Mouse (Mus musculus): ENCODE results near the gene Aifm3.
"Not testable (repeated sequence)": the region's sequence is repeated elsewhere in the genome, so short reads cannot be mapped to it uniquely, and the experiment has no call there.

Gene Aifm3

DNA sequence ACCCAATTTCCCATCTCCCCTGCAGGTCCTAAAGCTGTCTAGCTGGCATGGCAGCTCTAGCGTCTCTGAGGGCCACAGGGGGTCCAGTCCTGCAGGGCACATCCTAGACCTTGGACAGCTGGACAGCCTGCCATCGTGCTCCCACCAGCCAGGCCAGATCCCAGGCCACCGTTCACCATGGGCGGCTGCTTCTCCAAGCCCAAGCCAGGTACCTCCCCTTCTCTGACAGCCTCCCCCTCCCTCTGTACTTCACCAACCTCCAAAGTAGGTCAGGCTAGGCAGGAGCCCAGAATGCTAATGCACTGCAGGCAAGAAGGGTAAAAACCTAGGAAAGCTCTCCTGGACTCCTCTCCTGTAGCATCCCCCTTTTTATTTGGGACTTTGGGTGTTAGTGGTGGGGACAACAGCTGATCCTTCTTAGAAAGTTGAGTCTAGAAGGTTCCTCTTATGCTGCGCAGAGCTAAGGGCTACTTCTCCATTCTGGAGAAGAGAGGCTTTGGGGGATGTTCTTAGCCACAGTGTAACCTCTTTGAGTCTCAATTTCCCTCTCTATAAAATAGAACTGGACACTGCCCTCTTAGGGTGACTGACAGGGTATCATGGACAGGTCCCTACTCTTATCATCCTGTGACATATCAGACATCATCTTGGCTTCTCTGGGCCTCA lies 2.6 kb downstream of the Aifm3 start:
- in situ Hi-C loops (cut with MboI; ENCODE audit: low pct_unique_long_range_greater_than_20kb in 1 of 2, low sequenced_read_pairs in 2 of 2, unreplicated experiment in 1 of 2), result no loop called here

DNA sequence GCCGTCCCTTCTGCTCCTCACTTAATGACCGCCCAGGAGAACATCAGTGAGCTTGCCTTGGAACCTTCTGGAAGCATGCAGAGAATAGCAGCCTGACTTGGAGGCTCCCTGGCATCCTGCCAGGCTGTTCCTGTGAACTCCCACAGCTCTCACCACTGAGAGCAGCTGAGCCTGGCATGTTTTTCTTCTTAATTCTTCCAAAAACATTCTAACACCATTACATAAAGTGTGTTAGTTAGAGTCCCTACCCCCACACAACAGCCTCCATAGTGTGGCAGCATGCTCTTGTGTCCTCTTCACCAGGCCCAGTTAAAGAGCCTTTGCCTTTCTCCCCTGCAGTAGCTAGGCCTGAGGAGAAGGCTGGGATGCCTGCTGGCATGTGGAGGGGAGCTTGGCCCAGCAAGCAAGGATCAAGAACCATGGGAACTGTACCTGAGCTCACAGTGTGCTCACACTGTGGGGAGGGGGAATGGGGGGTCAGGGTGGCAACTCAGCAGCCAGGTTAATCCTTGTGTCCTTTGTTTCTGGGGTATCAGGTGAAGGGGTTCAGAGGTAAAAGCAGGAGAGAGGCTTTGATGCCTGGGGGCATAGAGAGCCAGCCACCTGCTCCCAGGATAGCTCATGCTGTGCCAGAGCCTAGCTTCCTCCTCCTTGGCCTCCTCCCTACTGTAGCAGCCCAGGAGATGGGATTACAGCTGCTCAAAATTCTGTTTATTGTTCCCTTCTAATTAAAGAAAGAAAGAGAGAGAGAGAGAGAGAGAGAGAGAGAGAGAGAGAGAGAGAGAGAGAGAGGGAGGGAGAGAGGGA lies 7.3 kb downstream of the Aifm3 start:
- in situ Hi-C loops (cut with MboI; ENCODE audit: low pct_unique_long_range_greater_than_20kb in 1 of 2, low sequenced_read_pairs in 2 of 2, unreplicated experiment in 1 of 2), result no loop called here

DNA sequence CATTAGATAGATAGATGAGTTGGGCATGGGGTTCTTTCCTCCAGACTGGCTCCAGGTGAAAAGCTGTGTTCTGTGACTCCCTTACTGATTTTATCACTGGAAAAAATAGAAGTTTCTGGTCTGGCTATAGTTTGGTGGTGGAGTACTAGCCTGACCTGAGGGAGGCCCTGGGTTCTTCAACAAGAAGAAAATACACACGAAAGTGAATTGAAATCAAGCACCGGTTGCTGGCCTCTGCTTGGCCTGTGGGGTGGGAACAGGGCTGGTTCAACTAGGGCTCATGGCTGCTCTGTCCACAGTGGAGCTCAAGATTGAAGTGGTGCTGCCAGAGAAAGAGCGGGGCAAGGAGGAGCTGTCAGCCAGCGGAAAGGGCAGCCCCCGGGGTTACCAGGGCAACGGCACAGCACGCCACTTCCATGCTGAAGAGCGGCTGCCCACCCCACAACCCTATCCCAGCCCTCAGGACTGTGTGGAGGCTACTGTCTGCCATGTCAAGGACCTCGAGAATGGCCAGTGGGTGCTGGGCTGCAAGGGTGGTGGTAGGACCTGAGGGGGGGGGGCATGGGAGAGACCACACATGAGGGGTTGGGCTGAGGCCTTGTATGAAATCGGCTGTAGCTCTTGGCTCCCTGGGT lies 10.0 kb downstream of the Aifm3 start:
- in situ Hi-C loops (cut with MboI; ENCODE audit: low pct_unique_long_range_greater_than_20kb in 1 of 2, low sequenced_read_pairs in 2 of 2, unreplicated experiment in 1 of 2), result no loop called here

DNA sequence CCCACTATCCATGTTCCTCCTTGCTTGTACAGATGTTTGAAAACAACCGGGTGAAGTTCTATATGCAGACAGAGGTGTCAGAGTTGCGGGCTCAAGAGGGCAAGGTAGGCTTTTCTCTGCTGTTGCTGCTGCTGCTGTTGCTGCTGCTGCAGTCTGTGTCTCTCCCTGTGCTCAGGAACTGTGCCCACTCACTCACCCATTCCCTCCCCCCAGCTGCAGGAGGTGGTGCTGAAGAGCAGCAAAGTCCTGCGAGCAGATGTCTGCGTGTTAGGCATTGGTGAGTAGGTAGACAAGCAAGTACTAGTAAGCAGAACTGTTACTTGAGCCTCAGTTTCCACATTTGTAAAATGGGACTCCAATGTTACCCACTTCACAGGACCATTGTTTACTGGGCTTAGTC lies 13.3 kb downstream of the Aifm3 start:
- in situ Hi-C loops (cut with MboI; ENCODE audit: low pct_unique_long_range_greater_than_20kb in 1 of 2, low sequenced_read_pairs in 2 of 2, unreplicated experiment in 1 of 2), result no loop called here

DNA sequence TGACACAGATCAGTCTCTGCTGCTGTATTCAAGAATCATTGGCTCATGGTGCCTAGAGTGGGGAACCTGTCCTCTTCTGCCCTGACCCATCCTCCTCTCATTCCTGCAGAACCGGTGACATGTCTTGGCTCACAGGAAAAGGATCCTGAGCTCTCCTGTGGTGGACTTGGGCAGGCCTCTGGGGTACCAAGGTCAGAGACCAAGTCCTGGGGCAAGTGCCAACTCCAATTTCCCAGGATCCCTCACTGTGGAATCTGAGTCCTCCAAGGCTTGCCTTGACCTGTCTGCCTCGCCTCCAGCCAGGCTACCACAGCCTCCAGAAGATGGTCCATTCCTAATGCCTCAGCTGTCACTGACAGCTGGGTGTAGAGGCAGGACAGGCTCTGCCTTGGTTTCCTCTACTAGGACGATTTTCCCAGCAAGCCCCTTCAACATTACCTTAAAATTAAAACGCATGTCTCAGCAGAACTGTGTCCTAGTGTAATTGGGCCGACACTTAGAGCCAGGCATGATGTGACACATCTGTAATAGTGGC lies 17.7 kb downstream of the Aifm3 start:
- in situ Hi-C loops (cut with MboI; ENCODE audit: low pct_unique_long_range_greater_than_20kb in 1 of 2, low sequenced_read_pairs in 2 of 2, unreplicated experiment in 1 of 2), result no loop called here

GRCm38 (mm10) chr16:17508031-17508430 lies 18.6 kb downstream of the Aifm3 start:
- in situ Hi-C loops (cut with MboI; ENCODE audit: low pct_unique_long_range_greater_than_20kb in 1 of 2, low sequenced_read_pairs in 2 of 2, unreplicated experiment in 1 of 2), result not testable (repeated sequence)

DNA sequence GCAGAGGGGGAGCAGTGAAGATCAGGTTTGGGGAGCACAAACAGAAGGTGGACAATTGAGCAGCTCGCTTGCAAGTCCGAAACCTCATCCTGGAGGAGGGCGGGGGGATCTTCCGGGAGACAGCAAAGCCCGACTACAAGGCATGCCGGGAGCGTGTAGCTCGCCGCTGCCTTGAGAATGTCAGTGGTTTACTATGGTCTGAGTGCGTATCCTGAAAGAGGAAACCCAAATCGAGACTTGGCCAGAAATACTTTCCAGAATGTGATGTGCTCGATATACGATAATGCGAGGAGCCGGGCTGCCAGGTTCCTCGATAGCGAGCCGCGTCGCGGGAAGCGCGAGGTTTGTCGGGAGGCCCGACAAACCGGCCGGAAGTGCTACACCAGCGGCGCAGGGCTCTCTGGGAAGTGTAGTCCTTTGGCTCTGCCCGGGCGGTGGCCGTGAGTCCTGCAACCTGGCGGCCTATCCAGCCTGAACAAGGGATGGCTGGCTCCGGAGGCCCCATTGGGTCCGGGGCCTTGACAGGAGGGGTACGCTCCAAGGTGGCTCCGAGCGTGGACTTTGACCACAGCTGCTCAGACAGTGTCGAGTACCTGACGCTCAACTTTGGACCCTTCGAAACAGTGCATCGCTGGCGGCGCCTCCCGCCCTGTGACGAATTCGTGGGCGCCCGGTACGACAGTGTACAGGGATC lies 19.3 kb downstream of the Aifm3 start, which contains the start of gene Lztr1:
Gene Lztr1 (plus strand): TSS at position 143 of the 694 bp plus-strand sequence.
- in situ Hi-C loops (cut with MboI; ENCODE audit: low pct_unique_long_range_greater_than_20kb in 1 of 2, low sequenced_read_pairs in 2 of 2, unreplicated experiment in 1 of 2), result no loop called here

- in situ Hi-C loops (cut with MboI; ENCODE audit: low pct_unique_long_range_greater_than_20kb in 1 of 2, low sequenced_read_pairs in 2 of 2, unreplicated experiment in 1 of 2), result no loop called here
Measured at GRCm38 (mm10) chr16:17509240-17509597, 19.8 kb downstream of the Aifm3 start.

GRCm38 (mm10) chr16:17510143-17510542 lies 20.7 kb downstream of the Aifm3 start:
- in situ Hi-C loops (cut with MboI; ENCODE audit: low pct_unique_long_range_greater_than_20kb in 1 of 2, low sequenced_read_pairs in 2 of 2, unreplicated experiment in 1 of 2), result no loop called here

- in situ Hi-C loops (cut with MboI; ENCODE audit: low pct_unique_long_range_greater_than_20kb in 1 of 2, low sequenced_read_pairs in 2 of 2, unreplicated experiment in 1 of 2), result no loop called here
Measured at GRCm38 (mm10) chr16:17510686-17511085, 21.3 kb downstream of the Aifm3 start.

DNA sequence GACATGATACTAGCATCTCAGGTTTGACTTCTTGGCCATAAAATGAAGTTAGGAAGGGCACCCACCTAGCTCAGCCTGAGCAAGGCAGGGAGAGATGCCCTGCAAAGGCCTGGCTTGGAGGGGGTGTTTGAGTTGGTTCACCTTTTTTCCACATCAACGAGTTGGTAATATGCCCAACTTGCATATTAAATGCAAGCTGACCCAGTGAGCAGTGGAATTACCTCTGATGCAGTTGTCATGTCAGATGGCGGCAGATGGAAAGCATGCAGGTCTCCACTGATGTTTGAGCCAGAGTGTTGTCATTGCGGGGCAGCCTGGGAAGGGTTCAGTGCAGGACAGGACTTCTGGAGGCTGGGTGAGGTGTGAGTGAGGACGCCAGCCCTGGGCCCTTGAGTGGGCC lies 22.0 kb downstream of the Aifm3 start:
- in situ Hi-C loops (cut with MboI; ENCODE audit: low pct_unique_long_range_greater_than_20kb in 1 of 2, low sequenced_read_pairs in 2 of 2, unreplicated experiment in 1 of 2), result no loop called here

- in situ Hi-C loops (cut with MboI; ENCODE audit: low pct_unique_long_range_greater_than_20kb in 1 of 2, low sequenced_read_pairs in 2 of 2, unreplicated experiment in 1 of 2), result no loop called here
Measured at GRCm38 (mm10) chr16:17518910-17519309, 29.5 kb downstream of the Aifm3 start.

- in situ Hi-C loops (cut with MboI; ENCODE audit: low pct_unique_long_range_greater_than_20kb in 1 of 2, low sequenced_read_pairs in 2 of 2, unreplicated experiment in 1 of 2), result no loop called here
Measured at GRCm38 (mm10) chr16:17524156-17524555, 34.7 kb downstream of the Aifm3 start.

DNA sequence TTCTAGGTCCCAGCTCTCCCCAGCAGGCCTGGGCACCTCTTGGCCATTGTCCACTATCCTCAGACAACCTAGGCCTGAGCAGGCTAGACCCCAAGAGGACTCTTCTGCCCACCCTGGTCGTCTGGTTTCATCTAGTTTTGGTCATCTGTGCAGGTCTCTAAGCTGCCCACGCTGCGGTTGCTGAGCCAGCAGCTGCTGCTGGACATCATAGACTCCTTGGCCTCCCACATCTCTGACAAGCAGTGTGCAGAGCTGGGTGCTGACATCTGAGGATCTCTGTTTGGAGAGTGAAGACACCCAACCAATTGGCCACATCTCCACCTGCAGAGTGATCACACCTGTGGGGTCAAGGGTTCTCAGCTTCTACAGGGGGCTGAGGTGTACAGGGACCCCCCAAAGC lies 36.1 kb downstream of the Aifm3 start:
- in situ Hi-C loops (cut with MboI; ENCODE audit: low pct_unique_long_range_greater_than_20kb in 1 of 2, low sequenced_read_pairs in 2 of 2, unreplicated experiment in 1 of 2), result no loop called here

DNA sequence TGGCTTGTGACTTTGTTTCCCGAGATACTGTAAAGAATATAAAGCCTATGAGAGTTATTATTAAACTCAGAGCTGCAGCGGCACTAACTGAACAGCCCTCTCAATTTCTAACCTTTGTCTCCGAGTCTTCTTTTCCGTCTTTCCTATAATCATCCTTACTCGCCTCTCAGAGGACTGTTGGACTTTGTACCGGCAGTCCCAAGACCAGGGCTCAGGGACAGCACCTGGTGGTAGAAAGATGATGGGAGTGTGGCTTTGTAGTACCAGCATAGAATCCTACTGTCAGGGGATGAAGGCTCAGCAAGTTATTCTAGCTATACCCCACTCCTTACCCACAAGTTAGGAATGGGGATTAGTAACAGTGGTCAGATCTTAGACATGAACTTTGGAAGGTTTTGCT lies 36.8 kb downstream of the Aifm3 start:
- in situ Hi-C loops (cut with MboI; ENCODE audit: low pct_unique_long_range_greater_than_20kb in 1 of 2, low sequenced_read_pairs in 2 of 2, unreplicated experiment in 1 of 2), result no loop called here

GRCm38 (mm10) chr16:17527606-17528005 lies 38.2 kb downstream of the Aifm3 start:
- in situ Hi-C loops (cut with MboI; ENCODE audit: low pct_unique_long_range_greater_than_20kb in 1 of 2, low sequenced_read_pairs in 2 of 2, unreplicated experiment in 1 of 2), result no loop called here

- in situ Hi-C loops (cut with MboI; ENCODE audit: low pct_unique_long_range_greater_than_20kb in 1 of 2, low sequenced_read_pairs in 2 of 2, unreplicated experiment in 1 of 2), result no loop called here
Measured at GRCm38 (mm10) chr16:17528276-17528675, 38.9 kb downstream of the Aifm3 start.

- in situ Hi-C loops (cut with MboI; ENCODE audit: low pct_unique_long_range_greater_than_20kb in 1 of 2, low sequenced_read_pairs in 2 of 2, unreplicated experiment in 1 of 2), result no loop called here
Measured at GRCm38 (mm10) chr16:17529981-17530586, 40.7 kb downstream of the Aifm3 start.

All from mouse embryonic stem cell (cell line).